Mouse (Mus musculus) 416B (cell line): ENCODE results near the gene Qrsl1.

Experiments
- DNase-seq: peaks from one replicate; pipeline ENCODE4 v3.0.0; 2011; ENCODE audit warnings: low read depth

The Qrsl1 gene

GRCm38 (mm10) chr10:43870752-43871151 lies 30.8 kb downstream of the Qrsl1 start:
- peak; percentile 11 for DNase-seq

- DNase-seq, result peak; percentile 95
These were observed 45.2 kb downstream of the Qrsl1 start for GRCm38 (mm10) chr10:43856351-43856750.

- DNase-seq, result no peak
These were observed 45.6 kb downstream of the Qrsl1 start for GRCm38 (mm10) chr10:43855916-43856315.

GRCm38 (mm10) chr10:43851898-43852297 lies 49.6 kb downstream of the Qrsl1 start:
- no peak for DNase-seq

GRCm38 (mm10) chr10:43849478-43849877 lies 52.1 kb downstream of the Qrsl1 start:
- DNase-seq, result no peak

GRCm38 (mm10) chr10:43846141-43846622 lies 55.4 kb downstream of the Qrsl1 start:
- DNase-seq, result no peak

GRCm38 (mm10) chr10:43845442-43845841 lies 56.1 kb downstream of the Qrsl1 start:
- DNase-seq, result no peak

GRCm38 (mm10) chr10:43841441-43841840 lies 60.1 kb downstream of the Qrsl1 start:
- no peak for DNase-seq

- no peak for DNase-seq
These were observed 68.7 kb downstream of the Qrsl1 start for GRCm38 (mm10) chr10:43832868-43833267.

- no peak for DNase-seq
These were observed 71.1 kb downstream of the Qrsl1 start for GRCm38 (mm10) chr10:43830251-43831018.

GRCm38 (mm10) chr10:43828686-43829015 lies 72.9 kb downstream of the Qrsl1 start:
- no peak for DNase-seq

- DNase-seq, result no peak
These were observed 73.4 kb downstream of the Qrsl1 start for GRCm38 (mm10) chr10:43827958-43828685.

GRCm38 (mm10) chr10:43826773-43827621 lies 74.5 kb downstream of the Qrsl1 start:
- peak; percentile 20 for DNase-seq

GRCm38 (mm10) chr10:43825696-43826095 lies 75.8 kb downstream of the Qrsl1 start:
- no peak for DNase-seq

GRCm38 (mm10) chr10:43824713-43825112 lies 76.8 kb downstream of the Qrsl1 start:
- no peak for DNase-seq
